In genomic region chr5:149312884-149313652, GRCm38 (mm10) we compare ENCODE assay signal across 8 mouse cellular contexts. TPM values are rescaled to one million over a fixed set of nuclear protein-coding genes. Genes with fewer than 3 reads are reported as not detected.
DNase-seq lines count a peak whose midpoint lies in the region; TF ChIP-seq lines count a peak whose summit lies in the region.

No protein-coding gene starts in this region.

- DNase-seq in left cerebral cortex, adult 2 months (ENCODE audit: extremely low spot score in 1 of 2, low spot score in 2 of 2) = peak in 1 of 2 experiments; percentile 57
- no peak for DNase-seq in left cerebral cortex, postnatal 4 days
- DNase-seq in gonadal fat pad, adult 2 months (ENCODE audit: low read depth) = peak; percentile 78
- peak; percentile 63 to 89 for DNase-seq in left cerebral cortex, postnatal 25 days (ENCODE audit: low spot score in 2 of 2)
- DNase-seq in right cerebral cortex, postnatal 25 days = peak; percentile 48
- no peak for DNase-seq in yolk sac, embryonic 10.5 days (ENCODE audit: low spot score)
- no peak for DNase-seq in embryo, embryonic 10 days (ENCODE audit: low spot score)
- no peak for DNase-seq in cerebellum, adult 8-10 months

- H3K4me3 ChIP-seq in left cerebral cortex, adult 2 months = peak overlapping the region; percentile 5; the same call in 1 of the 2 replicates

- H3K27ac ChIP-seq in left cerebral cortex, adult 2 months = peak overlapping the region; percentile 70

- intact Hi-C loops in left cerebral cortex, adult 2 months (cut with DNase I) = no loop called here
- intact Hi-C loops in left cerebral cortex, postnatal 4 days (cut with DNase I) = no loop called here
- intact Hi-C loops in left cerebral cortex, postnatal 25 days (cut with DNase I) = no loop called here

- no peak for TF ChIP-seq CTCF in left cerebral cortex, adult 2 months (IDR thresholded peaks at IDR 0.05)

RNA-seq across cellular contexts. Expression of gene Alox5ap, which starts 48.5 kb away (rescaled TPM):
- 10 to 100 TPM; 10.0 to 12.2 TPM for total RNA-seq in left cerebral cortex, adult 2 months (2021)
- total RNA-seq in left cerebral cortex, postnatal 4 days (2021) = 1 to 10 TPM; 6.4 to 7.8 TPM
- 36.6 and 42.1 TPM in 2 replicates for polyA plus RNA-seq in gonadal fat pad, adult 2 months (2012; rRNA removed)
- 10 to 100 TPM in 1 of 2 experiments, 1 to 10 TPM in 1; 6.5 to 13.3 TPM for total RNA-seq in left cerebral cortex, postnatal 25 days (2021)

Comparison
In these comparisons a context has a peak if more than half of its experiments do, and no peak if none do; other contexts are left out.
1. DNase-seq: peak in gonadal fat pad, adult 2 months (single experiment), left cerebral cortex, postnatal 25 days (2 of 2) and right cerebral cortex, postnatal 25 days (single experiment); none in left cerebral cortex, postnatal 4 days (single experiment), yolk sac, embryonic 10.5 days (single experiment), embryo, embryonic 10 days (single experiment) and cerebellum, adult 8-10 months (single experiment).